Mouse (Mus musculus) olfactory bulb, adult 2 months (tissue): ENCODE measurements around the gene Shank2.

ENCODE experiments used
- CTCF ChIP-seq: fragments of 200-500 bp; IDR thresholded peaks from 2 replicates; pipeline ENCODE4 v1.5.1; 2012; ENCODE audit warnings: low read depth, mild to moderate bottlenecking, low read length, moderate library complexity; ENCODE audit not compliant: insufficient read depth
- POLR2A ChIP-seq: fragments of 200-500 bp; IDR thresholded peaks from 2 replicates; pipeline ENCODE4 v1.6.1; 2012; ENCODE audit warnings: mild to moderate bottlenecking, low read depth, low read length, moderate library complexity; ENCODE audit not compliant: insufficient read depth

- TF ChIP-seq CTCF (no peak), POLR2A (no peak)
Observed at GRCm38 (mm10) chr7:144473486-144473885, 471.8 kb downstream of the Shank2 start.
